Mouse (Mus musculus) kidney, adult 18-20 months (tissue): ENCODE measurements around the gene Ahnak.
"Not testable (repeated sequence)": the region's sequence is repeated elsewhere in the genome, so short reads cannot be mapped to it uniquely, and the experiment has no call there.

ENCODE experiments used
- DNase-seq: peaks from one replicate; pipeline ENCODE4 v3.0.0; 2021

The Ahnak gene

DNA sequence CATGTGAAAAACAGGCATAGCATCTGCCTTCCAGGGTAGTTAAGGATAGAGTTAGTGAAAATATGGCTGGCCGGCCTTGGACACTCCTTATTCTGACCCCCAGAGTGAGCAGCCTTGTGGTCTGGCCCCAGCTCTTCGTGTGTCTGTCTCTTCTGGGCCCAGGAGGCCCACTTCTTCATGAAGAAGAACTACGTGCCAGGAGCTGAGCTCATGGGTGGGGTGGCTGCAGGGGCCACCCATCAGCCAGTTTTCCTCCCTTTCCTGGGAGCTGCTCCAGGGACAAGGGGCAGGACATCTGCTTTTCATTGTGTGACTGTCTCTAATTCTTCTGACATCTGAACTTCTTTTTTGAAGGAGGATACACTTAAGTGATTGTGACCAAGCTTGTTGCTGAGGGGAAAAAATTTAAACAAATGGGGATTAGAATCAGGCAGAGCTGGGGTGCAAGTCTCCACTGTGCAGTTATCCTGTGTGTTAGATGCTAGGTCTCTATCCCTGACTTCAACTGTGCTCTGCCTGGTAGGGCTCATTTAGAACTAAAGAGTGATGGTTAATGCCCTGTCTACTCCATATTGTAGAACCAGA, 116.1 kb downstream of the Ahnak start:
- DNase-seq = no peak

DNA sequence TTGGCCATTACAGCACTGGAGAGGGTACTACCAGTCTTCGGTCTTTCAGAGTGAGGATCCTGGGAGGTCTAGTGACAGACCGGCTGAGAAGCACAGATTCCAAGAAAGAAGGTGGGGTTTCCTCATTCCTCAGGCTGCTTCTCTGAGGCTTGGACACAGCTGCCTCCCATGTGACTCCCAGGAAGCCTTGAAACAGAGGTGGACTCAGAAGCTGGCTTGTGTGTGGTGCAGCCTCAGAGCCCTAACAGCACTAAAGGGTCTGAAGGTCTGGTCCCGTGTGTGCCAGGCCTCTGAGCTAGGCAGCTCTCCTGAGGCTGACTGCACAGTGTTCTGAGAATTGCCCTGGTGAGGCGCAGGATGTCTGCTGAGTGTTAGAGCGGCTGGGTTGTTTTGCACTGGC, 117.0 kb downstream of the Ahnak start:
- no peak for DNase-seq

DNA sequence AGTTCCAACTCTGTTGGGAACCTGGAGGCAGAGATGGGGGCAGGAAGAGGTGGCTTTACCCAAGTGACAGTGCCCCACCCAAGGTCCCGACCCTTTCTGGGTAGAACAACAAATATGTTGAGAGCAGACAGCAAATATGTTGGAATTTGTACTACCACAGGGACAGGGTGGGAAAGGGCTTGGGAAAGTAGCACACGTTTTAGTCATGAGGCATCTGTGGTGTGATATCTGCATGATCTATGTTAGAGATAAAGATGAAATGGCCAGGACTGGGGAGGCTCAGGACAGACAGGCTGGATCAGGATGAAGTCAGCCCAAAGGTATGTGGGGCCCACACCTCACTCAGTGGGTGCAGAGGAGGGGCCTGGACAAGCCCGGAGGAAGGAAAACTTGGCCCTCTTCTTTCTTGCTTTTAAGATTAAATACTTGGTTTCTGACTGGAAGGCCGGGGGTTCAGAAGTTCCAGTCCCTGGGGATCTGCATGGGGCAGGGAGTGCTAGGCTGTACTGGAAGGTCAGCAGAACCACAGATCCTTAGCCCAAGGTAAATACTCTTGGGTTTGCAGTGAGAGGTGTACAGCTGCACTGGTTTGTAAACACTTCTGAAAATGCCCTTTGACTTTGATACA, 117.8 kb downstream of the Ahnak start:
- no peak for DNase-seq

DNA sequence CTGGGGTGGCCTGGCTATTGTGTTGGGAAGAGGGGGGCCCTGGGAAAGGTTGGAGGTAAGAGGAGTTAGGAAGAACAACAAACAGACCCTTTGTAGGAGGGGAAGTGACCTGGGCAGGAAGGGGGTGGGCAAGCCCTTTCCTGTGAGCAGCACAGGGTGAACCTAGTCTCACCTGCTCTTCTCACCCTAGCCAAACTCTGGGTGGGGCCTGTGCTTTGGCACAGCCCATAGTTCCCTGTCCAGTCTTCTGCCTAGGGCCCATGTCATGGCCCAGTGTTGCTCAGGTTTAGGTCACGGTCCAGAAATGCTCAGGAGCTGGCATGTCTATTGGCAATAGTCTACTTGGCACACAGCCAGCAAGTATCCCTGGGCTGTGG, 118.3 kb downstream of the Ahnak start:
- no peak for DNase-seq

DNA sequence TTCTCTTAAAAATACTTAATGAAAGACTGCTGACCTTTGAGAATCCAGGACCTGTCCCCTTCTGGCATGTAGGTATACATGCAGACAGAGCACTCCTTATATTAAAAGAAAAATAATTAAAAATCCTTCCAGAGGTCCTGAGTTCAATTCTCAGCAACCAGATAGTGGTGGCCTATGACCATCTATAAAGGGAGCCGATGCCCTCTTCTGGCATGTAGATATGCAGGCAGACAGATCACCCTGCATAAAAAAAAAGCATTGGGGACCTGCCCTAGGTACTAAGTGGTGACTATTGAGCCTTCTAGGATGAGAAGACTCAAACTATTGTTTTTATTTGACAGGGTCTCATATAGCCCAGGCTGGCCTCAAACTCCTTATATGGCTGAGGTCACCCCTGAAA, 119.5 kb downstream of the Ahnak start:
- DNase-seq = no peak

DNA sequence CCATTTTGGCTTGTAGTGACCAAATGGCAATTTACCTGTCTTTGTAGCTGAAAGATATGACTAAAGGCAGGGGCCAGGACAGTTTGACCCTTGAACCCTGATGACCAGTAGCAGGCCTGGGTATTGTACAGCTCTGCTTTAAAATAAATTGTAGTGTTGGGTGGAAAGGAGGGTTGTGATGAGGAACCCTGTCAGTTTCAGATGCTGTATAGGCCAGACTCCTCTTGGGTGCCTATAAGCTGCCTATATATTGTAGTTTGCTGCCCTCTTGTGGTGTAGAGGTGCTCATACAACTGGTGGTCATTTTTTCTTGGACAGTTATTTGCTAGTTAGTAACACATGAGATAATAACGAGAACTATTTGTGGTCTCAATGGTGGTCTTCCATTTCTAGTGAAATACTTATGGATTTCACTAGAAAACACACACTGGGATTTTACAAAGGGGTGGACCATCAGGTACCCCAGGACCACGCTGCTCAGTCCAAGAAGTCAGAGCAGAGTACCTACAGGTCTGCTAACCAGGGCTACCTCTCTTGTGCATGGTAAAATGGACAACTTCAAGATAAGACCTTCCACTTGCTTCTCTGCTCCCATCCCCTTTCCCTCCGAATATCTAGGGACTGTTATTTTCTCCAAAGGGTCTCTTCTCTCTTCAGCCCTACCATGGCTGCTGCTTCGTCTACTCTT, 121.2 kb downstream of the Ahnak start:
- peak; percentile 52 for DNase-seq

DNA sequence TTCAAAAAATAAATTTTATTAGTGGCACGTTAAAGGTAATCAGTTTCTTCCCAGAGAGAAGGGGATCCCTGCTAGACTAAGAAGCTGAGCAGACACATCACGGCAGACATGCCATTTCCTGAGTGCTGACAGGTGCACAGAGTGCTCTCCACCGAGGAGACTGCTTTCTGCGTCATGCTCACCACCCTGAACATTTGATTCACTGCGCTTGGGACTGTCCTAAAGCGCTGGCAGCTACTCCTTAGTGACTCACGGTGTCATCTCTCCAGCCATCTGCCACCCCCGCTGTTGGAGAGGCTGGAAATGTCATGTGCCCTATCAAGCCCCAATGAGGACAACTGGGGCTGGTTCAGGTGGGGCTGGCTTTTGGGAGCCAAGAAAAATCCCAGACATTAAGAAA, 123.0 kb downstream of the Ahnak start:
- no peak for DNase-seq

DNA sequence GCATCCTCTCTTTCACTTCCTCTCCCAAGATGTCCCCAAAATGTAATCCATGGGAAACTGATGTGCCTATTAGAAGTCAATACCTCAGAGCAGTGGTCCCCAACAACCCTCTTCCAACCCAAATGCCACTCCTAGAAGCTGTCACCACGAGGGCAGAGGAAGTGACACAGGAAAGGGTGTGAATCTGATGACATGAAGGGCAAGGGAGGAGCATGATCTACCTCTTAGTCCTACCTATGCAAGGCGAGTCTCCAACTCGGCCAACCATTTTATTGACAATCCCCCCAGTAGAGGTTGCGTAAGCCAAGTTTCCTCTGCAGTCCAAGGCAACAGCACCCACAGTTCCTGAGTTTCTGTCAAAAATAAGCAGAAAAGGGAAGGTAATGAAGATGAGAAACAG, 127.2 kb downstream of the Ahnak start:
- DNase-seq = no peak

DNA sequence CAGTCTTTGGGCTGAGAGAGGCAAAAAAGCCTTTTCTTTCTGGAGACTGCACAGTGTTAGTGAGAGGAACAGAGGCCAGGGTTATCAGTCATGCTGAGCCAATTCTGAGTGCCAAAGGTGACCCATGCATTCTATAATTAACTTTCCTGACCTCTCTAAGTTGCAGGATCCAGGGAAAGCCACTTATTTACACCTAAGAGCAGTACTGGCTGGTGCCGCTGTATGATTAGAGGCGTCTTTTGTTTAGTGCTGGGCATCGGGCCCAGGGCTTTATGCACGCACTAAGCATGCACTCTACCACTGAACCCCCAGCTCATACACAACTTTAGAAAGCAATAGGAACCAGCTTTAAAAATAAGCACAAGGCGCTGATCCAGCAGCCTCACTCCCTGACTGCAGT, 128.2 kb downstream of the Ahnak start:
- no peak for DNase-seq

DNA sequence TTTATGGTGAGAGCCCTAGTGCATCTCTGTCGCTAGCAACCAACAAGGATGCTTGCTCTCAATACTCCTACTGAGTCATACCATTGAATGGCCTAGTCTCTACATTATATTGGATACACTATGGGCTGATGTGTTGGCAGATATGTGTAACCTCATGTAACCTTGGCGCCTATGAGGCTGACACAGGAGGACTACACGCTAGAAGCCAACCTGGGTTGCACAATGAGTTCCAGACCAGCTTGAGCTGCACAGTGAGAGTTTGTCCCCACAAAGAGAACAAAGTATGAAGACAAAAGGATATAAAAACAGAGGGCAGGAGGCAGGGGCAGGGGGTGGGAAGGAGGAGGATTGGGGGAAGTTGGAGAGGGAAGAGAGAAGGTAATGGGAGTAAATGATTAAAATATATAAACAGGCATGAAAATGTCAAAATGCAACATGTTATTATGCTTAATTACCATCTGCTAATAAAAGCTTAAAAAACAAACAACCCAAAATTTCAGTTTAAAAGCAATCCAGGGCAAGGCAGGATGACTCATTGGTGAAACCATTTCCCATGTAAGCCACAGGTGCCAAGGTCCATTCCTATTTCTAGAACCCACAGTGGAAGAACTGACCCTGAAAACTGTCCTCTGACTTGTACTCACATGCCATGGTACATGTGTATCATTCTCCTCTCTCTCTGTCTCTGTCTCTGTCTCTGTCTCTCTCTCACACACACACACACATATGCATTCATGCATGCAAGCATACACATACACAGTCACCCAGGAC, 130.8 kb downstream of the Ahnak start:
- no peak for DNase-seq

DNA sequence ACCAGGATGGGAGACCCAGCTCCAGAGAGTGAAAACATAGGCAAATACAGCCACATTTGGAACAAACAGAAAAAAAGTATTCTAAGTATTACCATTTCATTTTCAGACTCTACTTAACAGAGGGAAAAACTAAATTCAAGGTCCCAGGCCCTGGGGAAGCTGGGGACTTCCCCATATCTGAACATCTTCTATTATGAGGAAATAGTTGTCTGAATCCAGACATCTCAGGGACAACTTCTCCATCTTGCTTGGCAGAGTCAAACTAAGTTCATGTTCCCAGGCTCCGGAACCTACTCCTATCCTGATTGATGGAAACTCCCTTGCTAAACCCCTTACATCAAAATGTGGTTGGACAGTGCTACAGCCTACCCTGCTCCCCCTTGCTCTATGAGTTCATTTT, 133.3 kb downstream of the Ahnak start:
- no peak for DNase-seq

DNA sequence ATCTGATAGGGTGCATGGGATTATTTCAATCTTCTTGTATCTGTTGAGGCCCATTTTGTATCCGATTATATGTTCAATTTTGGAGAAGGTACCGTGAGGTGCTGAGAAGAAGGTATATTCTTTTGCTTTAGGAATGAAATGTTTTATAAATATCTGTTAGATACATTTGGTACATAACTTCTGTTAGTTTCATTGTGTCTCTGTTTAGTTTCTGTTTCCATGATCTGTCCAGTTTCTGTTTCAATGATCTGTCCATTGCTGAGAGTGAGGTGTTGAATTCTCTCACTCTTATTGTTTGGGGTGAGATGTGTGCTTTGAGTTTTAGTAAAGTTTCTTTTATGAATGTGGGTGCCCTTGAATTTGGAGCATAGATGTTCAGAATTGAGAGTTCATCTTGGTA, 134.9 kb downstream of the Ahnak start:
- DNase-seq = not testable (repeated sequence)
